Mouse (Mus musculus) adrenal gland, adult (tissue): ENCODE data around the gene Ccdc158.
A peak's percentile ranks its signal among the peaks of the same experiment; 100 is the strongest.

Experiments used
- DNase-seq, 2 experiments: peaks; one replicate each; pipeline ENCODE4 v3.0.0; 2022 to 2023; ENCODE audit warnings: low spot score in 1 of 2; ENCODE audit not compliant: inconsistent age in 2 of 2

The Ccdc158 gene

GRCm38 (mm10) chr5:92602691-92603690 lies 72.1 kb downstream of the Ccdc158 start, which contains the start of gene Stbd1:
TSS of gene Stbd1 (plus strand) at chr5:92603041.
- peak; percentile 58 to 85 for DNase-seq

GRCm38 (mm10) chr5:92599030-92599429 lies 76.0 kb downstream of the Ccdc158 start:
- peak; percentile 63 to 89 for DNase-seq

- DNase-seq = no peak
Measured at GRCm38 (mm10) chr5:92596865-92597264, 78.2 kb downstream of the Ccdc158 start.

GRCm38 (mm10) chr5:92595026-92595425 lies 80.0 kb downstream of the Ccdc158 start:
- no peak for DNase-seq

DNA sequence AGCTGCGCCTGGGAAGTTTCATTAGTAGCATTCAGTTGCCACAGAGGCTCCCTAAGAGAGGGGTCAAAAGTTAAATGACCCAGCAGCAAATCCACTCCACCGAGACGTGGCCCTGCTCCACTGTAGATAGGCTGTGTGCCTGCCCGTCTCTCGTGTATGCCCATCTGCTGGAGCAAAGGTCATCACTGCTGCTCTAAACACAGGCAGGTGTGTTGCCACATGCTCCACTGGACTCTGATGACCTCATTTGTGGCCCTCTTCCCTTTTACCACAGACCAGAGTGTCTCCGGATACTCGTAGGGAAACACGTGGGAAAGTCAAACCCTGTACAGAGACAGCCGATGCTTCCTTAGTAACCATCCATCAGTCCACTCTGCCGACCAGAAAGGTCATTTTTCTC lies 89.1 kb downstream of the Ccdc158 start:
- no peak for DNase-seq

- DNase-seq = no peak
Measured at GRCm38 (mm10) chr5:92579559-92579958, 95.5 kb downstream of the Ccdc158 start.

GRCm38 (mm10) chr5:92571232-92571631 lies 103.8 kb downstream of the Ccdc158 start:
- no peak for DNase-seq

GRCm38 (mm10) chr5:92562002-92562401 lies 113.1 kb downstream of the Ccdc158 start:
- no peak for DNase-seq

- DNase-seq = no peak
Measured at GRCm38 (mm10) chr5:92560201-92560600, 114.9 kb downstream of the Ccdc158 start.
